Mouse (Mus musculus) brain, embryonic 14.5 days (tissue): ENCODE measurements around the gene Mapkapk3.

ENCODE experiments used
- CTCF ChIP-seq: fragments of 200-500 bp; IDR thresholded peaks from 2 replicates; pipeline ENCODE4 v1.5.1; 2012; ENCODE audit warnings: inconsistent platforms, mild to moderate bottlenecking, moderate library complexity, borderline replicate concordance; ENCODE audit not compliant: insufficient read depth, insufficient read length; ENCODE audit errors: extremely low read depth
- POLR2A ChIP-seq: fragments of 200-500 bp; IDR thresholded peaks from 2 replicates; pipeline ENCODE4 v1.6.1; 2012; ENCODE audit warnings: mild to moderate bottlenecking, inconsistent platforms, borderline replicate concordance; ENCODE audit not compliant: poor library complexity, insufficient read depth, insufficient read length, severe bottlenecking; ENCODE audit errors: extremely low read depth

DNA sequence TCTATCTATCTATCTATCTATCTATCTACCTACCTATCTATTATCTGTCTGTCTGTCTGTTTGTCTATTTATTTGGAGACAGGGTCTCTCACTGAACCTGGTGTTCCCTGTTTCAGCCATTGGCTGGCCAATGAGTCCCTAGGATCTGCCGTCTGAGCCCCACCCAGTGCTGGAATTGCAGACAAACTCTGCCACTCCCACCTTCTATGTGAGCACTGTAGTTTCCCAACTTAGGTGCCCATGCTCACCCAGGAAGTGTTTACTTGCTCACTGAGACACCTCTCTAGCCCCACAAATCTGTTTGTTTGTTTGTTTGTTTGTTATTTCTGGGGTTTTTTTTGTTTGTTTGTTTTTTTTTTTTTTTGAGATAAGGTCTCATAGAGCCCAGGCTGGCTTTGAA is 22.6 kb downstream of the Mapkapk3 start:
- TF ChIP-seq CTCF = no peak
- no peak for TF ChIP-seq POLR2A
